Mouse (Mus musculus): Measurements from ENCODE around the gene Gtf2h2.
"Not testable (repeated sequence)": the region's sequence is repeated elsewhere in the genome, so short reads cannot be mapped to it uniquely, and the experiment has no call there.

Gene Gtf2h2

DNA sequence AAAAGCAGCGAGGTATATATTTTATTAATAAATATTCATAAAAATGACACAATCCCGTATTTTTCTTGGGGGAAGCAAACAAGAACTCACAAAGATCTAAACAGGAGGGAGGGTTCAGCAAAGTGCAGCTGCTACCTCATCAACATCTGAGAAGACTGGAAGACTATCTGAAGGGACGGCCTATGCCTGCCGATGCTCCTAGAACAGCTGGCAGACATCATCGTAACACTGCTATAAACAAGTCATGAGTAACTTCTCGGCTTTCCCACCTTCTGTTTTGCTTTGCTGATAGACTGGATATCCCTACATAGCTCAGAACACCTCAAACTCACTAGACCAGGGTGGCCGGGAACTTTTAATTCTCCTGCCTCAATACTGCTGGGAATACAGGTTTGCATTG lies 8.8 kb downstream of the Gtf2h2 start:
- DNase-seq: no peak

DNA sequence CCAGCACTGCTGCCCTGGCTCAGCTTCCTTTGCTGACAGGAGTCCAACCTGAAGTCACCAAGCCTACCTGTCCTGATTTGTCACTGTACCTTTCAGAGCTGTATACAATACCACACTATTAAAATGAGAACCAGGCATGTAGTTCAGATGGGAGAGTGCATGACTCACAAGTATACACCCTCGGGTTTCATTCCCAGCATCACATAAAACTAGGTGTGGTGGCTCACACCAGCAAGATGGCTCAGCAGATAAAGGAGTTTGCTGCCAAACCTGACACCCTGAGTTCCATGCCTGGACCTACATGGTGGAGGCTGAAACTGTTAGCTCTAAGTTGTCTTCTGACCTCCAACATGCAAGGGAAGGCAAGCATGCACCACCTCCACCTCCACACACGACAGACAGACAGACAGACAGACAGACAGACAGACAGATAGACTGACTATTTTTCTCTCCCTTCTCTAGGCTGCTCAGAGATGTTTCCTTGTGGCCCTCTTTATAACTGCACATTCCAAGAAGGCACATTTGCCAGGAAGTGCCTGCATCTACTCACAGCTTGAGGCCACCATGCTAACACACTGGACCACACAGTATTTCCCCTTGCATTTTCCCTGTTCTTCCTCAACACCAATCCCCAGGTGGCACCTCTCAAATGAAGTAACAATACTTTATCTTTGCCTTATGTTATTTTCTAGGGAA lies 28.7 kb downstream of the Gtf2h2 start:
- no peak for DNase-seq

DNA sequence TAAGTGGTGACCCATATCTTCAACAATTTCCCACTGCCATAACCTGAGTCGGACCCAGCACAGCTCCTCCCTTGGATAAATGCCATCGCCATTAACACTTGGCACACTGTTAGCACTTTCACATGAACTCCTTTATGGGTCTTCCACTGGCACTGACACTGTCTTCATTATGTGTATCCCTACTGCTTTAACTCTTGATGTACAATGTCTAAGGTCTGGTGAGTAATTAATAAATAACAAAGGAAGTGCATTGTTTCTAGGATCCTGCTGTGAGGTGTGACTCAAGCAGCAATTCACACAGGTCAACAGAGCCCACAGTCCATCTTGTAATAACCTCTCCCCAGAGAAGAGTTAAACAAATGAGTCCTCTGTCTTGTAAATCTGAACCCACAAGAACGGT lies 31.0 kb downstream of the Gtf2h2 start:
- DNase-seq: no peak

DNA sequence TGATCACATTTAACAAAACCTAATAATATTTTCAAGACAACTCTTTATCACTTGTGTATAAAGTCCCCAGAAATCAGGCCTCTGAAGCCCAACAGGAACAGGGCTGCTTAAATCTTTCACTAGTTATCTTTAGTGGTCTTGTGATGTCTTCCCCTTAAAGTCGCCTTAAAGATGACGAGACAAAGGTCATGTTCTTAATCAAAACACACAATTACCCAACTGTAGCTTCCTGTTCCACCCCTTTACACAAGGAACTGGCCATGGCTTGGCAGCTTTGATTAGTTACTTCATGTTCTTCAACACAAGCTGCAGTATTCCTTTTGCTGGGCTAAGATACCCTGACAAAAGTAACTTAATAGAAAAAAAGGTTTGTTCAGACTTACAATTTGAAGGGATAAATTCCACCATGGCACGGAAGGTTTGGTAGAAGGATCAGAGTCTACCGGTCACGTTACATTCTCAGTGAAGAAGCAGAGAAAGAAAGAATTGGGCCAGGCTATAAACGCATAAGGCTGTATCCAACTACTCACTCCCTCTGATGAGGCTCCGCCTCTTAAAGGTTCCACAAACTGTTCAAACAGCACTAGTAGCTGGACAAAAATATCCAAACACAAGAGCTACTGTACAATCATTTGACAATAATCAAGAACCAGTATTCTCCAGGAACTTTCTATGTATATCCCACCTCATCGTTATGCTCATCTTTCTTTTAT lies 39.8 kb downstream of the Gtf2h2 start, which contains the start of gene Naip1:
Gene Naip1, minus strand, starts transcription at position 455 of the 713 bp plus-strand sequence.
- DNase-seq: not testable (repeated sequence)

DNA sequence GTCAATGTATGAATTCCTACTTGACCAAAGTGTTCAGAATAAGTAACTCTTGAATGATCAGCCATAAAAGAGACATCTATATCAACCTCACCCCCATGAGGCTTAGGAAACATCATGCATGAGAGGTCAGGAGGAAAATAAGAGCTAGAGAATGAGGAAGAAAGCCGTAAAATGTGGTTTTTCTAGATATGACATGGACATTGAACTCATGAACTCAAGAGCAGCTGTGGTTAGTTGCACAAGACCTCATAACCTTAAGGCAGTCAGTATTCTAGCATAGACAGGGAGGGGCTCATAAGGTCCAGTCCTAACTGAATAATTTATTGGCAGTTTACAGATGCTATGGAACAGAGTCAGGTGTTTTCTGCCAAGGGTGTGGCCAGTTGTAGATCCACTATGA lies 42.9 kb downstream of the Gtf2h2 start:
- no peak for DNase-seq

DNA sequence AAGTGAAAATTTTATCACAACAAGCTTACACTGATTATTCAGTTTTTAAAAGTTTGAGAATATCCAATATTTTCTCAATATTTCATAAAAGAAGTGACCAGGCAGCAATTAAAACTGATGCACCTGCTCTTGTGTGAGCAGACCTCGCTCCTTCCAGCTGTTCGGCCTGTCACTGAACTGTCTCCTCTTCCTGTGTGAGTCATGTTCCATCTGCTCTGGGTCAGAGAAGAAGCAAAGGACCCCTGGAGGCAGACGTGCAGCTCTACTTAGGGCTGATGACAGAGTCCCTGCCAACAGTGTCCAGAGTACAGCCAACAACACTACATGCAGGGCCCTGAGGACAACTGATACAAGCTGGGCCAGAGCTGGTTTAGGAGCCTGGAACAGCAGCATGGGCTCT lies 52.3 kb downstream of the Gtf2h2 start:
- DNase-seq: no peak

DNA sequence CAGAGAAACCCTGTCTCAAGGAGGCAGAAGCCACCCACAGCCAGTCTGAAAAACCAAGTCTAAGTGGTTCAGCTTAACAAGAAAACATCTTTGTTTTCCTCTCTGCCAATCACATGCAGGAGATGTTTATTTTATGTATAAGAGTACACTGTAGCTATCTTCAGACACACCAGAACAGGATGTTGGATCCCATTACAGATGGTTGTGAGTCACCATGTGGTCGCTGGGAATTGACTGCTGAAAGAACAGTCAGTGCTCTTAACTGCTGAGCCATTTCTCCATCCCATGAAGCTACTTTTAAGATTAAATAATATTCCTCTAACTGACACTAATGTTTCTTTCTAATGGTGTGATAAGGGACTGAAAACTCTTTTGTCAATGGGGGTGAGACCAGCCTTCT lies 53.7 kb downstream of the Gtf2h2 start:
- no peak for DNase-seq

DNA sequence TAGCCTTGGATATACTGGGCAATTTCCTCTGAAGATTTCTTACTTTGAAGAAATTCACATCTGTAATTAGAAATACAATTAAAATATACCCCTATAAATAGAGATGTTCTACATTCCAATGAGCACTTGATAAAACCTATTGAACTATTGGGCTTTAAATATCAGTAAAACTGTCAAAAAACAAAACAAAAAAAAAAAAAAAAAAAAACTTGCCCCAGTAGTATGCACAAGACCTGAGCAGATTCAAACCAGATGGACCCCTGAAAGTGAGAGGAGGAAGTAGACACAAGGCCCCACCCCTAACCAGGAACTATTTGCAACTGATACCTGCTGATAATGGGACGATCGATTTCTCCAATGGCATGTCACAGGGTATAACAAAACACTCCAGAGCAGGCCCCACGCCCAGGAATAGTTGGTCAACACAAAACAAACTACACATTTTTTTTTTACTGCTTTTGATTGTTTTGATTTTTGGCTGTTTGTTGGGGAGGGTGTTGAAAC lies 55.0 kb downstream of the Gtf2h2 start:
- DNase-seq: no peak

DNA sequence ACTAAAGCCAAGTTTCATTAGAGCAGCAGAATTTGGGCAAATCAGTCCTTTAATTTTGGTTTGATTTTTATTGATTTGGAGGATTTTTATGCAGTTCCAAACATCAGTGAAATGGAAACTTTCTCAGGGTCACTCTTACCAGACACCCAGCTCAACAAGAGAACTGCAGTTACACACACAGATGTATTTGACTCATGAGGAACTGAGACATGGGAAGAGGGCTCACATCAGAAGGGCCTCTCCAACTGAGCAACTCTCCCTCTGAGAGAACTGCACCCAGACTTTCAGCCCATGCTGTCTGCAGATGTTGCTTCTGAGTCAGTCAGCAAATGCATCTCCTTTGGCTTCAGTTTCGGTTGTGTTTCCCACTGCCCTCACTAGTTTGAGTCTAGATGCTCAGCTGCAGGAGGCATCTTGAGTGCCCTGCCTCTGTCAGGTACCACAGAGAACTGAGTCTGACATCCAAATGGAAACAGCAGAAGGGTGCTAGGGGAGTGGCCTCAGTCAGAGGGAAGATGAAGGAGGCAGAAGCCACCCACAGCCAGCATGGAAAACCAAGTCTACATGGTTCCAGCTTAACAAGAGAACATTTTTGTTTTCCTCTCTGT lies 55.7 kb downstream of the Gtf2h2 start:
- not testable (repeated sequence) for DNase-seq

DNA sequence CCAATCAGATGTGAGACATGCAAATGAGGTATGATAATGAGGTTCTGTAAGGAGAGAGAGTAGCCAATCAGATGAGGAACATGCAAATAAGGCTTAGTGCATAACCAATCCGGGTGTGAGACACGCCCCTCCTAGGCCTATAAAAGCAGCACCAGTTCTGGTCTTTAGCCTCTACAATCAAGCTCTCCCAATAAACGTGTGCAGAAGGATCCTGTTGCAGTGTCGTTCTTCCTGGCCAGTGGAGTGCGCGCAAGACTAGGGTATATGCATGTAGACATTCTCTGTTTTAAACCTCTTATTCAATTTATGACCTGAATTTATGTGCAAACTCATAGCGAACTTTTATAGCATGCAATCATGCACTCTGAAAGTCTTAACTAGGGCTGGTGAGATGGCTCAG lies 72.4 kb downstream of the Gtf2h2 start:
- not testable (repeated sequence) for DNase-seq

DNA sequence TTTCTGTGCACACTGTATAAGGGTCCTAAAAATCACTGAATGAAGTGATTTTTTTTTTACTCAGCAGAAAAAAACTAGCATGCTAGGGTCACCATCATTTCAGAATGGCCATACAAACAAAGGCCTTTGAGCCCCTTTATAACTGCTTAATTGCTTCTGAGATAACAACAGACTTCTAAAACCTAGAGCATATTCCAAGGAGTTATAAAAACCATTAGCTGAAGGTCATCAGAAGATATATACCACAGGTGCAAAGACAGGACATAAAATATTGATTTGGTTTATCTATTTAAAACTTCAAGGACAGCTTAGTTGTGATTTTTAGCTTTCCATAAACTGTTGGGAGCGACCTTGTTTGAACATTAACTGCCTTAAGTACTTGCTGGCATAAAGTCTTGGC lies 78.0 kb downstream of the Gtf2h2 start:
- no peak for DNase-seq
